Mouse (Mus musculus) heart, embryonic 11.5 days (tissue): ENCODE measurements around the gene Hoxa11. TPM values are rescaled to one million over a fixed set of nuclear protein-coding genes. Genes with fewer than 3 reads are reported as not detected.

Experiments
- ATAC-seq: fragments of 200-750 bp; cut with Nextera tagmentation; replicated peaks from 2 replicates; pipeline ENCODE4 v1.8.0; 2017; ENCODE audit warnings: moderate library complexity; ENCODE audit not compliant: insufficient number of reproducible peaks, low FRiP score, low TSS enrichment
- H3K27ac ChIP-seq: fragments of 300-500 bp; sonication (generic); 2 replicates; pipeline ENCODE4 v1.5.1; 2014; ENCODE audit warnings: mild to moderate bottlenecking, low read depth, low read length
- H3K27me3 ChIP-seq: fragments of 300-500 bp; sonication (generic); 2 replicates; pipeline ENCODE4 v1.6.1; 2014; ENCODE audit warnings: mild to moderate bottlenecking, low read length, mixed read lengths; ENCODE audit not compliant: control insufficient read depth, insufficient read depth
- H3K36me3 ChIP-seq: fragments of 300-500 bp; sonication (generic); 2 replicates; pipeline ENCODE4 v1.6.1; 2014; ENCODE audit warnings: mild to moderate bottlenecking, low read length, moderate library complexity, mixed read lengths; ENCODE audit not compliant: control insufficient read depth, insufficient read depth
- H3K4me1 ChIP-seq: fragments of 300-500 bp; sonication (generic); 2 replicates; pipeline ENCODE4 v1.6.1; 2014; ENCODE audit warnings: low read length; ENCODE audit not compliant: control insufficient read depth, insufficient read depth
- H3K4me2 ChIP-seq: fragments of 300-500 bp; sonication (generic); 2 replicates; pipeline ENCODE4 v1.6.1; 2014; ENCODE audit warnings: mild to moderate bottlenecking, moderate library complexity
- H3K4me3 ChIP-seq: fragments of 300-500 bp; sonication (generic); 2 replicates; pipeline ENCODE4 v1.5.1; 2014; ENCODE audit warnings: low read depth, low read length
- H3K9ac ChIP-seq: fragments of 300-500 bp; sonication (generic); 2 replicates; pipeline ENCODE4 v1.6.1; 2014; ENCODE audit warnings: mild to moderate bottlenecking, low read depth, low read length, moderate library complexity
- H3K9me3 ChIP-seq: fragments of 300-500 bp; sonication (generic); replicated peaks from 2 replicates; pipeline ENCODE4 v1.6.1; 2016; ENCODE audit warnings: low read length; ENCODE audit not compliant: control insufficient read depth
- WGBS: fragments of 180-500 bp; shearing (Covaris S2); extraction: QIAGEN DNeasy Blood & Tissue Kit; methylation state at CpG from one replicate; pipeline ENCODE4 v1.1.7; 2014; ENCODE audit not compliant: insufficient replicate concordance; 5-methylcytosine and 5-hydroxymethylcytosine counted together
- polyA plus RNA-seq: library from polyadenylated mRNA; unstranded; fragments of >200 nt; fragmentation: Nextera tagmentation; extraction: Ambion mirVana; gene quantifications from 2 replicates; pipeline ENCODE4 v1.2.1, GENCODE M21; 2014

Gene Hoxa11
- polyA plus RNA-seq, 1 experiment from 2014 or later, result not detected

GRCm38 (mm10) chr6:52232984-52233545, 12.5 kb downstream of the Hoxa11 start:
- ATAC-seq, result no peak
- Histone ChIP-seq H3K4me3 (no peak overlapping the region), H3K4me2 (no peak overlapping the region), H3K4me1 (0 out of 2 replicates have a peak, but pooled peaks cover 3% of the 10 kb centered on the region), H3K36me3 (no peaks in the 10 kb centered on the region), H3K27ac (no peak overlapping the region), H3K27me3 (peaks cover 96% of the 10 kb centered on the region), H3K9me3 (no peaks in the 10 kb centered on the region), H3K9ac (no peak overlapping the region)
- 2% methylated on average over 23 of the region's 23 CpGs for WGBS

DNA sequence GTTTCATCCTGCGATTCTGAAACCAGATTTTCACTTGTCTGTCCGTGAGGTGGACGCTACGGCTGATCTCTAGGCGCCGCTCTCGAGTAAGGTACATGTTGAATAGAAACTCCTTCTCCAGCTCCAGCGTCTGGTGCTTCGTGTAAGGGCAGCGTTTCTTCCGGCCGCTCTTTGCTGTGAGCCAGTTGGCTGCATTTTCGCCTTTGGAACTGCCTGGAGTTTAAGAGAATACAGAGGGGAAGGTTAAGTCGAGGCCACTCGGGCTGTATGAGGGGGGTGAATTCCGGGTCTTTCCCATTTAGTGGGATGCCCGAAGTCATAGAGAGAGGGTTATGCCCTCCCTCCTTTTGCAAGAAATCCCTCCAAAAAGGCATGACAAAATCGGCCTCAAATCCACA, 13.0 kb downstream of the Hoxa11 start:
- Histone ChIP-seq H3K4me3 (no peak overlapping the region), H3K27me3 (peaks cover 95% of the 10 kb centered on the region), H3K27ac (no peak overlapping the region), H3K36me3 (no peaks in the 10 kb centered on the region), H3K4me1 (0 out of 2 replicates have a peak, but pooled peaks cover 3% of the 10 kb centered on the region), H3K9ac (no peak overlapping the region), H3K4me2 (no peak overlapping the region), H3K9me3 (no peaks in the 10 kb centered on the region)
- ATAC-seq, result no peak
- 1% methylated on average over 18 of the region's 18 CpGs for WGBS

GRCm38 (mm10) chr6:52231885-52232567, 13.6 kb downstream of the Hoxa11 start:
- no peak for ATAC-seq
- H3K4me3 ChIP-seq, result no peak overlapping the region
- H3K27me3 ChIP-seq, result peaks cover 95% of the 10 kb centered on the region
- 0 out of 2 replicates have a peak, but pooled peaks cover 3% of the 10 kb centered on the region for H3K4me1 ChIP-seq
- no peaks in the 10 kb centered on the region for H3K36me3 ChIP-seq
- H3K9me3 ChIP-seq, result no peaks in the 10 kb centered on the region
- WGBS, result 1% methylated on average over 18 of the region's 18 CpGs
- H3K4me2 ChIP-seq, result no peak overlapping the region
- H3K9ac ChIP-seq, result no peak overlapping the region
- H3K27ac ChIP-seq, result no peak overlapping the region

GRCm38 (mm10) chr6:52230516-52231165, 15.0 kb downstream of the Hoxa11 start, which contains the start of gene Hoxa9:
TSS of gene Hoxa9 (minus strand) at chr6:52231089.
- Histone ChIP-seq H3K9ac (no peak within 1 kb of the TSS), H3K36me3 (no peaks in the 10 kb centered on the region), H3K4me3 (no peak within 1 kb of the TSS), H3K4me1 (peaks cover 7% of the 10 kb centered on the region; the same call in 1 of the 2 replicates), H3K4me2 (no peak within 1 kb of the TSS), H3K9me3 (no peaks in the 10 kb centered on the region), H3K27ac (no peak within 1 kb of the TSS), H3K27me3 (peaks cover 95% of the 10 kb centered on the region)
- peak; percentile 26; the same call in 1 of the 2 replicates for ATAC-seq
- WGBS, result 1% methylated on average over 26 of the region's 36 CpGs

DNA sequence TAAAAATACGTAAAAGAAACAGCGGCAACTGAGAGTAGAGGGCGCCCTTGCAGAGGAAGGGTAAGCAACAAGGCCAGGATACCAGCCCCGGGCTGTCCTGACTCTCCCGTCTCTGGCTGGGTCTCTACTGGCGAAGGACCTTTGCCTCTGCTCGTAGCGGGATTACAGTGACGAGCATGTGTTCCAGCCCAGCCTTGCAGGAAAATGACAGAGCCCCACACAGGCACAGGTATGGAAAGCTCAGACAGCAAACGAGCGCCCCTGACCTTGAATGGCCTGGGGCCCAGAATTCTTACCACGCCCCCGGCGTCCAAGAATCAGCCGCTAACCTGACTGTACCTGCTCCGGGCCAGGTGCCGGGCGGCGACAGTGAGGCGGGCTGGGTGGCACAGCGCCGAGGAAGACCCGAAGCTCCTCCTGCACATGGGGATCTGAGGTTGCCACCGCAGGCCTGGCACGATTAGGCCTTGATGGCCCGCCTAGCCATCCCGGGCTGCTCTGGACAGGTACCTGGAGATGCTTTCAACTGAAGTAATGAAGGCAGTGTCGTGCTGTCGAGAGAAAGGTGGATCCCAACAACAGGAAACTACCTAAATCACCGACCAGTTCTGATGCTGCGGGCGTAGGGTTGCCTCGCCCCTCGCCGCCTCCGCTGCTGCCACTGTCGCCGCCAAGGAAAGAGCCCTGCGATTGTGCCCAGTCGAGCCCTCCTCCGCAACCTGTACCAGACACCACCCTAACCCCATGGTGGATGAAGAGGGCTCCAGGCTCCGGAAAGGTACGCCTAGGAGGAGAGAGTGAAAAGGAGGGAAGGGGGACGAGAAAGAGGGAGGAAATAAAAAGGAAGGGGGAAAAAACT, 15.8 kb downstream of the Hoxa11 start:
- Histone ChIP-seq H3K9me3 (no peaks in the 10 kb centered on the region), H3K9ac (no peak overlapping the region), H3K27ac (no peak overlapping the region), H3K4me1 (peaks cover 8% of the 10 kb centered on the region; the same call in 1 of the 2 replicates), H3K4me3 (no peak overlapping the region), H3K4me2 (no peak overlapping the region), H3K36me3 (no peaks in the 10 kb centered on the region), H3K27me3 (peaks cover 95% of the 10 kb centered on the region)
- 2% methylated on average over 43 of the region's 44 CpGs for WGBS
- ATAC-seq, result no peak

- Histone ChIP-seq H3K4me2 (no peak overlapping the region), H3K27me3 (peaks cover 95% of the 10 kb centered on the region), H3K9ac (no peak overlapping the region), H3K36me3 (no peaks in the 10 kb centered on the region), H3K27ac (no peak overlapping the region), H3K4me1 (peaks cover 5% of the 10 kb centered on the region; the same call in 1 of the 2 replicates), H3K4me3 (no peak overlapping the region), H3K9me3 (no peaks in the 10 kb centered on the region)
- ATAC-seq, result no peak
- under 1% methylated on average over 38 of the region's 38 CpGs for WGBS
Observed at GRCm38 (mm10) chr6:52228475-52229465, 16.8 kb downstream of the Hoxa11 start.

DNA sequence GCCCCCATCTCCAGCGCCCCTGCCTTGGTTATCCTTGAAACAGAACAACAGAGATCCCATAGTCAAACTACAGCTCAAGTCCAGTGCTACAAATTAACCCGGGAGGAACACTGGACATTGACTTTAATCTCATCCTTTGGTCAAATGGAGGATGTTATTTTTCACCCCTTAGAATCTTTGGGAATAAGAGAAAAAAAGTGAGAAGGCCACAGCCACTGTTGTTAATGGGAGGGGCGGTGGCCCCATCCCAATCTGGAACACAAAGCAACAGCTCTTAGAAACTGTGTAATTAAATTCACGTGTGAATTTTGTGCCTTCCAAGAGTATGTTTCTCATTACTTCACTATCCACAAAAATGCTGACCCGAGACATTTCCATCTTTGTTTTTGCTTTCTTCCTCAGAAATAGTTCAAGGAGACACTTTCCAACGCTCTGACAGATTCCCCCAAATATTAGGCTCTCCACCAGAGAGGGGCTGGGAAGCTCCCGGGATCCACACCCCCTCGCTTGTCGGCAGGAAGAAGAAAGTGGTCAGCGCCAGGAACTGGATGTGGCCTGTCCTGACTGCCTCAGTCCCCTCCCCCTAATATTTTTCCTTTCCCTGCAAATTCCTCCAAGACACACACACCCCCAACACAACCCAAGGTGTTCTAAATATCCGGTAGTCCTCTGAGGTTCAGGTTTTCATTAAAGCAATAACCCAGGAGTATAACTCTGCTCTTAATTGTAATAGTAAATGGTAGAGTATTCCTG, 18.0 kb downstream of the Hoxa11 start:
- Histone ChIP-seq H3K9me3 (no peaks in the 10 kb centered on the region), H3K9ac (no peak overlapping the region), H3K27me3 (peaks cover 95% of the 10 kb centered on the region), H3K4me3 (no peak overlapping the region), H3K4me2 (no peak overlapping the region), H3K4me1 (peaks cover 5% of the 10 kb centered on the region; the same call in 1 of the 2 replicates), H3K36me3 (no peaks in the 10 kb centered on the region), H3K27ac (no peak overlapping the region)
- WGBS, result 4% methylated on average over 11 of the region's 11 CpGs
- ATAC-seq, result no peak
